Mouse (Mus musculus) G1E-ER4 (cell line): Measurements from ENCODE around the gene Chst8. TPM values are rescaled to one million over a fixed set of nuclear protein-coding genes. Genes with fewer than 3 reads are reported as not detected.

Experiments
- GATA1 ChIP-seq: IDR thresholded peaks from one replicate; pipeline ENCODE4 v1.8.0; 2012; ENCODE audit warnings: low read length, inconsistent platforms
- polyA plus RNA-seq: library from polyadenylated mRNA; stranded (reverse); fragments of >175 nt; gene quantifications from 2 replicates; pipeline ENCODE4 v1.2.3, GENCODE M21; 2012

Chst8 gene
- polyA plus RNA-seq, 1 experiment: not detected

DNA sequence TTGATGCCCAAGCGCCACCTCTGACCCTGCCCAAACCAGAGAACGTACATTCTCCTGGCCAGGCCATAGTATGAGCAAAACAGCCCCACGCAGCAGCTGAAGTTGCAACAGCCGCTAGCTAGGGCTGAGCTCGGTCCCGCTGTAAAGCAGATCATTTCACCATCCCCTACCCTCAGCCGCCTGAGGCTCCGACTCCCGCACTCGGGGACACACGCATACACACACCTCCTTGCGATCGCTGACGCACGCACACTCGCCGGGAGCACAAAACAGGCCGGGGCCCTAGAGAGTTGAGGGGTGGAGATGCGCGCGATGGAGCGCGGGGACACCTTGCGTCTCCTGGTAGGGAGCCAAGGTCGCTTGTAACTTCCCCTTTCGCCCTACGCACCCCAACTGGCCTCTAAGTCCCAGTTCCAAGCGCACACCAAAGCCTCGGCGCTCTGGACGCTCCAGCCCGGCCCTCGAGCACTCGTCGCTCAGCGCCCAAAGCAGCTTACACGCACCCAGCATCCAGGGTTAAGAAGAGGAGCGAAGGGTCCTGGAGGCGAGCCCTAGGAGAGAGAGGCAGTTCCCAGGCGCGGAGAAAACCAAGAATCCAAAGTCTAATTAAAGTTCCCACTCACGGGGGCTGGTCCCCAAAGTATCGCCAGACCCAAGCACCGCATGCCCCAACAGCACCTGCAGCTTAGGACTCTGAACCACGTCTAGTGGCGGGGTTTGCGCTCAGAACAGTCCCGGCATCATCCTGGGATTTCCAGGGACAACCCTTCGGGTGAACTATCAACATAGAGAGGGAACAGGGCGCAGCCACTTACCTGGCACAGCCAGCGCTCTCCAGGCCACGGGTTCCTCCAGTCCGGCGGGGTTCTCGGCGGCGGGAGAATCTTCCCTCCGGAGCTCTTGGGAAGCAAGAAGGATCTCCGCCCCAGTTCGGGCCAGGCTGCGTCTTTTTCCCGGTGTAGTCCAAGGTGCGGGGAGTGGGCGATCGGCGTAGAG, 682 bp downstream of the Chst8 start:
- TF ChIP-seq GATA1: no peak

DNA sequence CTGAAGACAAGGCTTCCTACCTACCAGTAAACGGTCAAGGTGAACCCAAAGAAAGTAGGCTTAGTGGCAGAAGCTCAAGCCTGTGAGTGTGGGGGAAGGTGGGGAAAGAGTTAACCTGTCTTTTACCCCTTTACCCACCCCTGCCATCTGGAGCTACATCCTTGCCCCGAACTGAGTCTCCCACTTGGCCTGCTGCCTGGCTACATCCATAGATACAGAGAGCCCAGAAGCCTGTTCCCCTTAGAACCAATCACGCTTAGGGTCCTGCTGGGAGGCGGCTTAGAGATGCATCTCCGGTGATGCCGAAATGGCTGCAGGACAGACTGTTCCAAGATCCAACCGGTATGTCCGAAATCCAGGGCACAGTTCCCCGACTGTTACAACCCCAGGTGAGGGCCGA, 1.5 kb downstream of the Chst8 start:
- TF ChIP-seq GATA1: no peak

DNA sequence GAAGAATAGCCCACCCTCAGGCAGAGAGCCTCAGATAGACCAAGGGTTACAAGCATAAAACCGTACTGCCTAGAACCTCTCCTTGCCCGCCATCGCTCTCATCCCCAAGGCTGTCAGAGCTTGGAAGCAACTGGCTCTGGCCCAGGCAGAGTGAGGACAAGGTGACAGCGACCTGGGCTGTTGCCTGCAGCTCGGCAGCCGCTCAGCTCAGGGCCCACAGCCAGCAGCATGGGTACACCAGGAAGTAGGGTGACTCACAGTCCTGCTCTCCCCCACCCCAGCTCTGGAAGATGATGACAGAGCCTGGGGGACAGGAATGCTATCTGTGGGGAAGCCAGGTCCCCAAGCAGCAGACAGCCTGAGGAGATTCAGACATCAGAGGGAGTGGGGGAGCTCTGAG, 6.2 kb downstream of the Chst8 start:
- TF ChIP-seq GATA1: no peak

DNA sequence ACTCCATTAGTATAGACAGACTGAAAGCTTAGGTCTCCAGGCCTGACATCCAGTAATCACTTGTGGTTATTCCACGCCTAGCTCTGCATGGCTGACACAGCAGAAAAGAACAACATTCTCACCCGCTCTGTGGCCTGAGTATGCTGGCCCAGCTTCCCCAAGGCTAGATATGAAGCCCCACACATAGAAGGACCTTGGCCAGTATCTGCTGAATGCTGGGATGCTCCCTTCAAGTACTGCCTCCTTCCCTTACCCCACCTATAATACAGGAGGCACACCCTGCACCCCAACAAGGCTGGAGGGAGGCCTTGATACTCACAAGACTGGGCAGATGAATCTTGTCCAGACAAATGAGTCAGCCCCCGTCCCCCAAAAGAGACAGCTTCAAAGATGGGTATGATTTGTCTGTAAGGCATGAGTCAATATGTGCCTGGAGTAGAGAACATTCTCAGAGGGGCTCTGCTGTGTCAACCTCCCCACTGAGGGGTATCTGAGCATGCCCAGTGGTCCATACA, 6.8 kb downstream of the Chst8 start:
- no peak for TF ChIP-seq GATA1

DNA sequence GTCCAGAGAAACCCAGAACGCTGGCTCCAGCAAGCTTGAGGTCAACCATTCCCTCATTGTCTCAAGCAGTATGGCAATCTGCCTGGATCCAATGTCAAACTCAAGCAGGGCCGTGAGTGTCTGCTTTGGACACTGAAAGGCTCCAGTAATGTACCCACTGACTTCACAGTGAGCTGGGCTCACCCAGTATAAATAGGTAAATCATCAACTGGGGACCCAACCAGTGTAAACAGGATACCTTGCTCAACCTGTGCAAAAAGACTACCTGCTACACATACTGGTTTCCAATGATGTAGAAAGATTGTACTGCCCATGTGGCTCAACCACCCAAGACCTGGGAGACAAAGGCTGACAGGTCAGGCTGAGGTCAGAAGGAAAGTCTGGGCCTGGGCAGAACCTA, 7.5 kb downstream of the Chst8 start:
- TF ChIP-seq GATA1: no peak

DNA sequence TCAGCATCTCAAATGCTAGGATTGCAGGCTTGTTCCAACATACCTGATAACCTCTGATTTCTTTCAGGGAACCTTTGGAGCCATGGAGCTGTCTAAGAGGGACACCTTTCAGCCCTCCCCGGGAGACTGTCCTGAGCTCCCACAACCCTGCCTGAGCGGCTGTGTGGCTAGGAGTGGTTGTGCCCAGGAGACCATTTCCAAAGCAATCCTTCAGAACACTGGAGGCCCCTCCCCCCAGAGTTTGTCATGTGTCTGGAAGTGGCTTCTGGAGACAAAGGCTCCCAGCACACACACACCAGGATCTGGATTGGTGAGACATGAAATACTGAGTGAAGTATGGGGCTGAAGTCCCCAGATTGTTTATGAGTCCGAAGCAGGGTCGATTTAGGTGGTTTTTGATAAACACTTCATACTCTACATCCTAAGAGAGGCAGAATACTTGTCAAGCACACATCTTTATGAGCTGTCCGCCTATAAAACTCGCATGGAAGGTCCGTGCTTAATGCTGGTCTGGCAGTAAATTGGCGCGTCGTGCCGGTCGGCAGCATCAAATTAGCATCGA, 12.5 kb downstream of the Chst8 start:
- no peak for TF ChIP-seq GATA1

DNA sequence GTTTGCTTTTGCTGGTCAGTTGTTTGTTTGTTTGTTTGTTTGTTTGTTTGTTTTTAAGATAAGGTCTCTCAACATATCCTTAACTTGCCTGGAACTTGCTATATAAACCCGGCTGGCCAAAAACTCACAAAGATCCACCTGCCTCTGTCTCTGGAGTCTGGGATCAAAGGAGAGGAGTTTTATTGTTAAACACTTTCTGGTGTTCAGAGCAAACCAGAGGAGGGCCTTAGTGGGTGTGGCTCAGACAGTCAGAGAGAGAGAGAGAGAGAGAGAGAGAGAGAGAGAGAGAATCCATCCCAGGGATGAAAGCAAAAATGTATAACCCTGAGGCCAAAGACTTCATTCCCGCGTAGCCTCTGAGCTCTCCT, 13.1 kb downstream of the Chst8 start:
- TF ChIP-seq GATA1: no peak

DNA sequence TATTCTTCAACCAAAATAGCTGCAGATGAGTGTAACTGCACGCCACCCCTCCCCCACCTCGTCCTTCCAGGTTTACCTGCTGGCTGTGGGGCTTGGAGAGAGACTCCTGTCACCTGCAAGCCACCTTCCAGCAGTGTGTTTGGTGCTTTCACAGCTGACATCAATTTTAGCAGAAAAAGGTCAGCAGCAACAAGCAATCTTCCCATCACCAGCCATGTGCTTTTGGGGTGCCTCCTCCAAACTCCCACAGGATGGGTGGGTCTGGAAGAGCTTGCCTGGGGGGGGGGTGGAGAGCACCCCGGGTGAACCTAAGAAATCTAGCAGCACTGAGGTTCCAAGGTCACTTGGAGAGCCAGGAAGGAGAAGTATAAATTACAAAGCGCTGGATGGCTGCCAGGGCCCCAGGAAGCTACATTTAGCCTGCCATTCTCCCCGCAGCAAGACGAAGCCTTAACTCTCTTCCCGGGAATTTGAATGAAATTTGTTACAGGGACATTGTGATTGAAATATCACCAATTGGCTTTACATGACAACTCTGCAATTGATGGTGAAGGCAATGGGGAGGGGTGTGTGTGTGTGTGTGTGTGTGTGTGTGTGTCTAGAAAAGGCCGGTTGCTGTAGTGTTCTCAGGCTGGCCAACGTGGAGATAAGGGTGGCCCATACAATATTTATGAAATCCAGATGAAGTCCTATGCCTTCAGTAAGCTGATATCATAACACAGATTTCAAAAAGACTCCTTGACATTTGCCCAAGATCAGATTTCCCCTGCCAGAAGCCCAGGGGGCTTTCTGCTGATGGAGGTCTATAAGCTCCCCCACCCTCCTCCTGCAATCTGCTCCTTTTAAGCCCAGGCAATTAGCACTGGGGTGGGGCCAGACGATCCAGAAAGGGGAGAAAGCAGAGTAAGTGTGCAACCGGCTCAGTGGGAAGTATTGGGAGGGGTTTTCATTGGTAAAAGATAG, 13.8 kb downstream of the Chst8 start:
- TF ChIP-seq GATA1: no peak

DNA sequence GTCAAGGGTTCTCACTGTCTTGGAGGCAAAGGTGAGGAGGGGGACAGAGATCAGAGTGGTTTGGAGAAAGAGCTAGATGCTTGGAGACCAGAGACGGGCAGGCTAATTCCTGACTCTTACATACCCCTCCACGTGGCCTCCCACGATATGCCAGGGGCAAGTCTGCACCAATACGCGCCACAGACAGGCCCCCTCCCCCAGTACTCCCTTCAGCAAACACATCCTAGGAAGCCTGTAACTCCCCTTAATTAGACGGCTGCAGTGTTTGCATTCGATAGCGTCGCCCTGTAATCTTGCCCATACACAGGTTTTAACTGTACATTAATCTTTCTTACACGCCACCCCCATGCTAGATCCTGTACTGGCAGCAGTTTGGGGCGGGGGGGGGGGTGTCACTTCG, 14.5 kb downstream of the Chst8 start:
- no peak for TF ChIP-seq GATA1

DNA sequence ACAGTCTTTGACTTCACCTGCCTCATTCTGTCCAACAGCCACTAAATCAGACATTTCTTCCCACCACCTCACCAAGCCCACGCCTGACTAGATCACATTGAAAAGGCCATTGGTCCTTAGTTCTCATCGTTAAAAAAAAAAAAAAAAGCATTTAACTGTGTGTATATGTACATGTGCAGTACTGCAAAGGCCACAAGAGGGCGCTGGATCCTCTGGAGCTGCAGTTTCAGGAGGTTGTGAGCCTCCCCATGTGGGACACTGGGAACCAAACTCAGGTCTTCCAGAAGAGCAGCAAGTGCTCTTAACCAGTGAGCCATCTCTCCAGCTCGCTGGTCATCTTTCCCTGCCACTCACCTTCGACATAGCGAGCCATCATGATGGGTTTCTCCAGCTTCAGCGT, 22.1 kb downstream of the Chst8 start:
- TF ChIP-seq GATA1: no peak

DNA sequence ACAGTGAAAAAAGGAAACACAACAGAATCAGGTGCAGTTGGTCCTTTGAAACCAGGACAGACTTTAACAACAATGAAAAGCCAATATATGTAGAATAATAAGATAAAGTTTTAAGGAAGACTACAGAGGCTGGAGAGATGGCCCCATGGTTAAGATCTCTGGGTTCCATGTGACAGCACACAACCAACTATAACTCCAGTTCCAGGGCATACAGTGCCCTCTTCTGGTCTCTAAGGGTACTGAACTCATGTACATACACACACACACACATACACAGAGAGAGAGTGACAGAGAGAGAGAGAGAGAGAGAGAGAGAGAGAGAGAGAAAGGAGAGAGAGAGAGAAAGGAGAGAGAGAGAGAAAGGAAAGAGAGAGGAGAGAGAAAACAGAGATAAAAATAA, 25.3 kb downstream of the Chst8 start:
- TF ChIP-seq GATA1: no peak

DNA sequence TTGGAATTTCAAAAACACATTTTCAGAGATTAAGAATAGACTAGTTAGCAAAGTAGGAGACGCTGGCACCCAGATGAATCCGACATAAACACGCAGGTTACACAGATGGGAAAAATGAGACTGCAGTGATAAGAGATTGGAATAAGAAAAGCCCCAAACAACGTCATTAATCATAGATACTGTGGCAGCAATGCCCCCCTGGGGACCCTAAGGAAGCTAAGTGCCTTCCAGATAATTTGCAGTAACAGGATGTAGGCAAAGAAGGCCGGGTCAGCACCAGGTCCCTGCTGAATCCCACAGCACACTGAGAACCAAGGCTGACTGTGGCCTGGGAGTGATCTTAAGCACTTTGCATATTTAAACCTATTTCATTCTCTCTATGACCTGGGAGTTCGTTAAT, 27.5 kb downstream of the Chst8 start:
- no peak for TF ChIP-seq GATA1

DNA sequence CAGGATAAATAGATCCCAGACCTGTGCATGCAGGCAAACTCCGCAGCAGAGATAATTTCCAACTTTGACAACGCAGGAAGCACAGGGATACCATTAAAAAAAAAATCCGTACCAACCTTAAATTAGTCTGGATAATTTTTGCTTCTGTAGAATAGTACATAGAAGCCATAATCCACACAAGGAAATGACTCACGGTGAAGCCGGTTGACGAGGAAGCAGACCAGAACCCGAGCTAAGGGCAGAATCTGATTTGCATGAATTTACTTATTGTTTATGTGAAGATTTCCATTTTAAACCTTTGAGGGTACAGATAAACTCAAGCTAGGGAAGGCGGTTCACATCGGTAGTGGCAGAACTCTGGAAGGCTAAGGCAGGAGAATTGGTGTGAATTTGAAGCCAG, 28.0 kb downstream of the Chst8 start:
- no peak for TF ChIP-seq GATA1

DNA sequence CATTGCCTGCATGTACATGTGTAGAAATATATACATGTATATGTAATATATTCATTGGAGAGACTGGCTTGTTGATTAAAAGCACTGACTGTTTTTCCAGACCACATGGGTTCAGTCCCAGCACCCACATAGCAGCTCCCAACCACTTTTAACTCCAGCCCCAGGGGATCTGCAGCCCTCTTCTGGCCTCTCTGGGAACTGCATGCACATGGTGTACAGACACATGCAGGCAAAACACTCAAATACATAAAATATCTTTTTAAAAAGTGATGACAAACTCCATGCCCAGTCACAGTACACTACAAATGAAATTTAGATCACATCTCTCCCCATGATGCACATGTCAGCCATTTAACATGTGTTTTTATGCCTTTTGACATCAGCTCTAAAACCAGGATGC, 30.5 kb downstream of the Chst8 start:
- TF ChIP-seq GATA1: no peak

DNA sequence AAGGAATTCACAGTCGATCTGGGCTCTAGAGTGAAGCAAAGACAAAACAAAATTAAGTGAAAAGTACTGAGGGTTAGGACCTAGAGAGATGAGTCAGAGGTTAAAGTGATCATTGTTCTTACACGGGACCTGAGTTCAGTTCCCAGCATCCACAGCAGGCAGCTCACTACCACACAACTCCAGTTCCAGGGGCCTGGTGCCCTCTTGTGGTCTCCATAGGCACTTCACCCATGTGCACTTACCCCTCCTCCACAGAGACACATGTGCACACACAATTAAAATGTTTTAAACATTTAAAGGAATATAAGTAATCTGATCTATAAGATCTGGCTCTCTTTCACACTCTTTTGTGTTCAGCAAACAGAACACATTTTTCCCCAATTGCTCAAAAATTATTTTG, 31.3 kb downstream of the Chst8 start:
- no peak for TF ChIP-seq GATA1

DNA sequence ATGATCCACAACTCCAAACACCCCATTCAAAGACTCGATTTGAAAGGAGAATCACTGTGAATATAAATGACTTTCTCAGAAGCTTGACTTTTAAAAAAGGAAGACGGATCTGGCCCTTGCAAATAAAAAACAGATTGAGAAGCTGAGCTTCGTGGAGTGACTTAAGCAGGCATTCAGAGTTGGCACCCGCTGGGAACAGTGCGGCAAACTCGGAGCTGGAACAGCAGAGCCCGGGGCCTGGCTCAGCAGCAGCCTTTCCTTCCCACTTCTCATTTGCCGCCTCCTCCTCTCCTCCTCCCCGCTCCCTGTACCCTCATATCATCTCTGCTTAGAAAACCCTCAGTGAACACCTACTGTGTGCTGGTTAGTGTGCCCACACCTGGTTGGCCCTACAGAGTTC, 34.1 kb downstream of the Chst8 start:
- no peak for TF ChIP-seq GATA1

DNA sequence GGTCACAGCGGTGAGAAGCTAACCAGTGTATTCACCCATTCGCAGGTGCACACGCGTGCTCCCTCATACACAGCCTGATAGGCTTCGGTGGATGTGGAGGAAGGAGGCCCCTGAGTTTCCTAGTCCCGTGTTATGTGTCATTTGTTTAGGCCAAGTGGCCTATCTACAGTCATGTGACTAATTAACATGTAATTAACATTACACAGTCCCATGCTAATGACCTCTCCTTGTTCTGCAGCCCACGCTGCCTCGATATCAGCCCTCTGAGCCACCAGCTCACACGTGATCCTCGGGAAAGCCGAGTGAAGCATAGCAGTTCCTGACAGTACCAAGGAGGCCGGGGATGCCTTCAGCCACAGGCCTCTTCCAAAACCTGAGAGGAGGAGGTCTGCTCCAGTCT, 36.9 kb downstream of the Chst8 start:
- TF ChIP-seq GATA1: no peak
